Mouse (Mus musculus) intestine, postnatal 0 days (tissue): Measurements from ENCODE around the gene Pld1. TPM values are rescaled to one million over a fixed set of nuclear protein-coding genes. Genes with fewer than 3 reads are reported as not detected.
A peak's percentile ranks its signal among the peaks of the same experiment; 100 is the strongest.

Experiments used
- ATAC-seq: fragments of 200-750 bp; cut with Nextera tagmentation; 2 replicates; pipeline ENCODE4 v1.8.0; 2017; ENCODE audit warnings: mild to moderate bottlenecking, moderate TSS enrichment, moderate library complexity
- H3K27ac ChIP-seq: fragments of 300-500 bp; sonication (generic); 2 replicates; pipeline ENCODE4 v1.5.1; 2014; ENCODE audit warnings: mild to moderate bottlenecking, low read depth, low read length, moderate library complexity
- H3K27me3 ChIP-seq: fragments of 300-500 bp; sonication (generic); replicated peaks from 2 replicates; pipeline ENCODE4 v1.6.1; 2014; ENCODE audit warnings: low read length, mixed read lengths; ENCODE audit not compliant: control insufficient read depth, insufficient read depth
- H3K36me3 ChIP-seq: fragments of 300-500 bp; sonication (generic); 2 replicates; pipeline ENCODE4 v1.6.1; 2014; ENCODE audit warnings: mild to moderate bottlenecking, moderate library complexity; ENCODE audit not compliant: control insufficient read depth, insufficient read depth
- H3K4me1 ChIP-seq: fragments of 300-500 bp; sonication (generic); replicated peaks from 2 replicates; pipeline ENCODE4 v1.6.1; 2014; ENCODE audit warnings: antibody characterized with exemption, low read length, mixed read lengths; ENCODE audit not compliant: control insufficient read depth, insufficient read depth
- H3K4me2 ChIP-seq: fragments of 300-500 bp; sonication (generic); replicated peaks from 2 replicates; pipeline ENCODE4 v1.6.1; 2014; ENCODE audit warnings: low read depth, mild to moderate bottlenecking, moderate library complexity
- H3K4me3 ChIP-seq: fragments of 300-500 bp; sonication (generic); 2 replicates; pipeline ENCODE4 v1.5.1; 2014; ENCODE audit warnings: low read depth, low read length
- H3K9ac ChIP-seq: fragments of 300-500 bp; sonication (generic); 2 replicates; pipeline ENCODE4 v1.6.1; 2014; ENCODE audit warnings: mild to moderate bottlenecking, low read depth, low read length
- H3K9me3 ChIP-seq: fragments of 300-500 bp; sonication (generic); 2 replicates; pipeline ENCODE4 v1.6.1; 2016; ENCODE audit warnings: mixed run types; ENCODE audit not compliant: control insufficient read depth
- CTCF ChIP-seq: sonication (generic); IDR thresholded peaks from 2 replicates; pipeline ENCODE4 v1.5.1; 2016; ENCODE audit warnings: low read depth, mild to moderate bottlenecking, control low read depth, antibody characterized with exemption, moderate library complexity
- WGBS: fragments of 180-500 bp; shearing (Covaris S2); extraction: QIAGEN DNeasy Blood & Tissue Kit; methylation state at CpG from one replicate; pipeline ENCODE4 v1.1.7; 2014; 5-methylcytosine and 5-hydroxymethylcytosine counted together
- polyA plus RNA-seq: library from polyadenylated mRNA; unstranded; fragments of >200 nt; fragmentation: Nextera tagmentation; extraction: Ambion mirVana; gene quantifications from 2 replicates; pipeline ENCODE4 v1.2.1, GENCODE M21; 2015

Gene Pld1
- polyA plus RNA-seq, 1 experiment from 2014 or later = 18.1 TPM

GRCm38 (mm10) chr3:27994175-27994990, 55.9 kb downstream of the Pld1 start:
- Histone ChIP-seq H3K4me1 (0 out of 2 replicates have a peak, but pooled peaks cover 6% of the 10 kb centered on the region), H3K36me3 (no peaks in the 10 kb centered on the region), H3K4me2 (peak overlapping the region; percentile 27), H3K4me3 (no peak overlapping the region), H3K27ac (peak overlapping the region; percentile 10; the same call in 1 of the 2 replicates), H3K27me3 (no peaks in the 10 kb centered on the region), H3K9ac (no peak overlapping the region), H3K9me3 (no peaks in the 10 kb centered on the region)
- no peak for TF ChIP-seq CTCF
- 42% methylated on average over 8 of the region's 8 CpGs for WGBS
- ATAC-seq = peak; percentile 85

- ATAC-seq = no peak
- WGBS = 78% methylated on average over 6 of the region's 6 CpGs
- no peak overlapping the region for H3K9ac ChIP-seq
Observed at GRCm38 (mm10) chr3:28004321-28004720, 65.8 kb downstream of the Pld1 start.

GRCm38 (mm10) chr3:28007684-28008083, 69.2 kb downstream of the Pld1 start:
- Histone ChIP-seq H3K4me3 (no peak overlapping the region), H3K36me3 (peaks cover 11% of the 10 kb centered on the region; the same call in 1 of the 2 replicates), H3K9ac (no peak overlapping the region), H3K4me2 (no peak overlapping the region), H3K4me1 (no peaks in the 10 kb centered on the region), H3K27ac (no peak overlapping the region), H3K9me3 (no peaks in the 10 kb centered on the region), H3K27me3 (no peaks in the 10 kb centered on the region)
- ATAC-seq = no peak
- 83% methylated on average over 11 of the region's 11 CpGs for WGBS
- TF ChIP-seq CTCF = peak; percentile 60

More at GRCm38 (mm10) chr3:28004321-28004720, 65.8 kb downstream of the Pld1 start:
- Histone ChIP-seq H3K36me3 (peaks cover 4% of the 10 kb centered on the region; the same call in 1 of the 2 replicates), H3K4me1 (no peaks in the 10 kb centered on the region), H3K4me3 (no peak overlapping the region), H3K9me3 (no peaks in the 10 kb centered on the region), H3K4me2 (no peak overlapping the region), H3K27ac (no peak overlapping the region), H3K27me3 (no peaks in the 10 kb centered on the region)
- no peak for TF ChIP-seq CTCF

- Histone ChIP-seq H3K4me1 (no peaks in the 10 kb centered on the region), H3K36me3 (peaks cover 11% of the 10 kb centered on the region; the same call in 1 of the 2 replicates), H3K4me3 (no peak overlapping the region), H3K9ac (no peak overlapping the region), H3K4me2 (no peak overlapping the region), H3K27ac (no peak overlapping the region), H3K27me3 (no peaks in the 10 kb centered on the region), H3K9me3 (no peaks in the 10 kb centered on the region)
- ATAC-seq = no peak
- no peak for TF ChIP-seq CTCF
- 81% methylated on average over 4 of the region's 4 CpGs for WGBS
Observed at GRCm38 (mm10) chr3:28008369-28008768, 69.9 kb downstream of the Pld1 start.

GRCm38 (mm10) chr3:28012177-28012576, 73.7 kb downstream of the Pld1 start:
- H3K9ac ChIP-seq = no peak overlapping the region
- no peak for TF ChIP-seq CTCF

GRCm38 (mm10) chr3:28013441-28013840, 74.9 kb downstream of the Pld1 start:
- Histone ChIP-seq H3K27me3 (no peaks in the 10 kb centered on the region), H3K4me3 (no peak overlapping the region), H3K27ac (no peak overlapping the region), H3K9ac (no peak overlapping the region), H3K9me3 (no peaks in the 10 kb centered on the region), H3K4me2 (no peak overlapping the region), H3K36me3 (peaks cover 17% of the 10 kb centered on the region; the same call in 1 of the 2 replicates), H3K4me1 (no peaks in the 10 kb centered on the region)
- WGBS = 75% methylated on average over 6 of the region's 6 CpGs
- TF ChIP-seq CTCF = no peak
- ATAC-seq = no peak

More at GRCm38 (mm10) chr3:28012177-28012576, 73.7 kb downstream of the Pld1 start:
- no peak for ATAC-seq
- Histone ChIP-seq H3K4me1 (no peaks in the 10 kb centered on the region), H3K27me3 (no peaks in the 10 kb centered on the region), H3K4me3 (no peak overlapping the region), H3K4me2 (no peak overlapping the region), H3K27ac (no peak overlapping the region), H3K9me3 (no peaks in the 10 kb centered on the region), H3K36me3 (peaks cover 10% of the 10 kb centered on the region; the same call in 1 of the 2 replicates)
- WGBS = 74% methylated on average over 7 of the region's 7 CpGs
